Mouse (Mus musculus): ENCODE results near the gene Gm10553. TPM values are rescaled to one million over a fixed set of nuclear protein-coding genes. Genes with fewer than 3 reads are reported as not detected.
A peak's percentile ranks its signal among the peaks of the same experiment; 100 is the strongest.
"Not testable (repeated sequence)": the region's sequence is repeated elsewhere in the genome, so short reads cannot be mapped to it uniquely, and the experiment has no call there.

Gene Gm10553
- polyA plus RNA-seq, 1 experiment from 2014 or later = not detected

DNA sequence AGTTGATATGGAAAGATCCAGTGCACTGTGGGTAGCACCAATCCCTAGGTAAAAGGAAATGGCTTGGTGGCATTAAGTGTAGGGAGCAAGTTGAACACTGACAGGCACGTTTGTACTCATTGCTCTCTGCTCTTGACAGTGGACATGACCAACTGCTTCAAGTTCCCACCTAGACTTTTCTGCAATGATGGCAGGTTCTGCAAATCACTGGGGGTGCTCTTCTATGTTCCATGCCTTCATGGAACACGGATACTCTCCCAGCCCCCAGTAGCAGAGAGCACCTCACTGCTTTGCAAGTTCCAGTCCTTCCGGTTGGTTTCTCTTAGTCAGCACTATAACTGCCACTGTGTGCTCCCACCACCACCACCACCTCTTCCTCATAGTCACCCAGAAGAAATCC, 14.1 kb downstream of the Gm10553 start:
- H3K27me3 ChIP-seq (ENCODE audit: control insufficient read depth, insufficient read depth, low read length); H3K36me3 ChIP-seq (replicated peaks; ENCODE audit: control insufficient read depth, insufficient read depth, low read depth, low read length); H3K4me2 ChIP-seq (ENCODE audit: low read depth, low read length); DNase-seq (ENCODE audit: low spot score); H3K4me3 ChIP-seq (ENCODE audit: low read depth, low read length); H3K9me3 ChIP-seq (replicated peaks; ENCODE audit: control insufficient read depth, low read length); H3K27ac ChIP-seq (replicated peaks; ENCODE audit: low read depth, low read length); H3K4me1 ChIP-seq (ENCODE audit: control insufficient read depth, insufficient read depth, low read length); H3K9ac ChIP-seq (replicated peaks; ENCODE audit: low read length): not testable (repeated sequence)
- 75% methylated on average over 3 of the region's 3 CpGs for whole genome bisulfite sequencing
- ATAC-seq (replicated peaks; ENCODE audit: insufficient number of reproducible peaks, low FRiP score, low TSS enrichment, low read depth) = peak; percentile 62; the same call in 1 of the 2 replicates

DNA sequence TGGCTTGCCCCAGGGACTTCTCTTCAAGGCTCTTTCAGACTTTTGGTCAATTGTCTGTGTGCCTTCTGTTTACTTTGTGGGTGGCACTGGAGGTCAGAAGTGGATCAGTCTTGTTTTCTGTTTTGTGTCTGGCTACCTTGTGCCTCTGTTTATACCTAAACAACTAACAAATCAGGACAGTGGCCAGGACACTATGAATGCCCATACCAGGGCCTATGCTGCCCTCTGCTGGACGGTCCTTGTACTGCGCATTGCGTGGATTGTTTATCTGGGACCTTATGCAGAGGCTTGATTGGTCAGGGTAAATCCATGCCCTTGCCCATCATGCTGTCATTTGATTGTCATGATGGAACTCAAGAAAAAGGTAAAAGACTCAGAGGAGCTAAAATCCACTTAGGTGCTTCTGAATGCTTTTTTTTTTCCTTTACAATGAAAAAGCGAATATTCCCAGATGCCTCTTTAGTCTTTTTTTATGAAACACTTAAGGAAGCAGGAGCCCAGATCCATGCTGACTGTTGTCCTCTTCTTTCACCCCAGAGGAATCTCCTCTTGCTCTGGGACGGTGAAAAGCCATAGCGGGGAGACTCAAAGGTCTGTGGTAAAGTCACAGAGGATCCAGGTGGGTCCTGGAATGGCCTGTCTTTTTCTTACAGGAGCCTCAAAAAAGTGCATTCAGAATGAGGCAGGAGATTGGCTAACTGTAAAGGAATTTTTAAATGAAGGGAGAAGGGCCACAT, 14.9 kb downstream of the Gm10553 start:
- H3K4me2 ChIP-seq (ENCODE audit: low read depth, low read length); DNase-seq (ENCODE audit: low spot score); H3K4me3 ChIP-seq (ENCODE audit: low read depth, low read length); H3K4me1 ChIP-seq (ENCODE audit: control insufficient read depth, insufficient read depth, low read length); H3K9me3 ChIP-seq (replicated peaks; ENCODE audit: control insufficient read depth, low read length); ATAC-seq (replicated peaks; ENCODE audit: insufficient number of reproducible peaks, low FRiP score, low TSS enrichment, low read depth); H3K27ac ChIP-seq (replicated peaks; ENCODE audit: low read depth, low read length); H3K9ac ChIP-seq (replicated peaks; ENCODE audit: low read length); H3K36me3 ChIP-seq (replicated peaks; ENCODE audit: control insufficient read depth, insufficient read depth, low read depth, low read length); H3K27me3 ChIP-seq (ENCODE audit: control insufficient read depth, insufficient read depth, low read length): not testable (repeated sequence)
- 53% methylated on average over 6 of the region's 6 CpGs for WGBS

DNA sequence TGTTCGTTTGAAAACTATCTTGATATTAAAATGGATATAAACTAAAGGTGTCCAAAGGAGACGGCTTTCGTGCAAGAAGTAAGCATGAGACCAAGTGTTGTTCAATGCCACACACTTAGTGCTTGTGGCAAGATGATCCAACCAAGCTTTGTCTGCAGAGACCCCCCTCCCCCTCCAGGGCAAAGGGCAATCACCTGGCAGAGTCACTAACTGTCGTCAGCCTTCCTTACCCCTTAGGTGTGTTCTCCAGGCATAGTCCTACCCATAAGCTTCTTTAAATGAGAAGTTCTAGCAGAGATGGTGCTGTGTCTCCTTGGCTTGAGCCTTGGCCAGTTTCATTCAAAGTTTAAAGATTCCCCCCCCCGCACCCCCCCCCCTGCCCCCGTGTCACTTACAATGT, 17.6 kb downstream of the Gm10553 start:
- H3K27ac ChIP-seq (replicated peaks; ENCODE audit: low read depth, low read length); H3K9me3 ChIP-seq (replicated peaks; ENCODE audit: control insufficient read depth, low read length); H3K9ac ChIP-seq (replicated peaks; ENCODE audit: low read length); H3K27me3 ChIP-seq (ENCODE audit: control insufficient read depth, insufficient read depth, low read length); H3K4me1 ChIP-seq (ENCODE audit: control insufficient read depth, insufficient read depth, low read length); H3K4me3 ChIP-seq (ENCODE audit: low read depth, low read length); DNase-seq (ENCODE audit: low spot score); ATAC-seq (replicated peaks; ENCODE audit: insufficient number of reproducible peaks, low FRiP score, low TSS enrichment, low read depth); H3K36me3 ChIP-seq (replicated peaks; ENCODE audit: control insufficient read depth, insufficient read depth, low read depth, low read length); H3K4me2 ChIP-seq (ENCODE audit: low read depth, low read length): not testable (repeated sequence)
- 62% methylated on average over 4 of the region's 6 CpGs for WGBS

DNA sequence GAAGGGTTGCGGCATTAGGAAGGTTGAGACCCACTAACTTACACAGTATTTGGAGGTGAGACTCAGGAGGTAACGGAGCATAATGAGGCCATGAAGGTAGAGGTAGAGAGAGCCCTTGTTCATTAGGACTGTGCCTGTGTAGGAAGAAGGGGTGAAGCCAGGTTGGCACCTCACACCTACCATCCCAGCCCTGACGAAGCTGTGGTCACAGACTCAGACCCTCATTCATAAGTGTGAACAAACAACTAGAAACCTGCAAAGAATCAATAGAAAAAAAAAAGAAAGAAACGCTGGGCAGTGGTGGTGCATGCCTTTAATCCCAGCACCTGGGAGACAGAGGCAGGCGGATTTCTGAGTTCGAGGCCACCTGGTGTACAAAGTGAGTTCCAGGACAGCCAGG, 18.4 kb downstream of the Gm10553 start:
- ATAC-seq (replicated peaks; ENCODE audit: insufficient number of reproducible peaks, low FRiP score, low TSS enrichment, low read depth); H3K9ac ChIP-seq (replicated peaks; ENCODE audit: low read length); DNase-seq (ENCODE audit: low spot score); H3K9me3 ChIP-seq (replicated peaks; ENCODE audit: control insufficient read depth, low read length); H3K4me2 ChIP-seq (ENCODE audit: low read depth, low read length); H3K36me3 ChIP-seq (replicated peaks; ENCODE audit: control insufficient read depth, insufficient read depth, low read depth, low read length); H3K4me3 ChIP-seq (ENCODE audit: low read depth, low read length); H3K4me1 ChIP-seq (ENCODE audit: control insufficient read depth, insufficient read depth, low read length); H3K27ac ChIP-seq (replicated peaks; ENCODE audit: low read depth, low read length); H3K27me3 ChIP-seq (ENCODE audit: control insufficient read depth, insufficient read depth, low read length): not testable (repeated sequence)
- 68% methylated on average over 5 of the region's 6 CpGs for WGBS

DNA sequence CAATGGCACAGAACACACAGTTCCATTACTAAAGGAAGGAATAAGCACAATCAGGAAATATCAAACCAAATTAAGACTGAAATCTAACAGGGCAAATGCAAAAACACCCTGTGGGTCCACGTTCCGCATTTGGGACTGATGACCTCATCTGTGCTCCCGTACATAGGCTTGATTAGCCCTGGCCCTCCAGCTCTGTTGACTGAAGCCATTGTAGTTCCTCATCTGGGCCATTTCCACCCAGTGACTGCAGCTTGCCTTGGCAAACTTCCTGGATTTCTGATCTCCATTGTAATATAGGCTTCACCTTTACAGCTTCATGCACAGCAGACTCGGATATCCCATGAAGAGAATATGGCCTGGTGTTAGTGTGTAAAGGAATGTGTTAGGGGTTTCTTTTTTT, 21.9 kb downstream of the Gm10553 start:
- not testable (repeated sequence) for H3K4me1 ChIP-seq (ENCODE audit: control insufficient read depth, insufficient read depth, low read length); H3K27me3 ChIP-seq (ENCODE audit: control insufficient read depth, insufficient read depth, low read length); ATAC-seq (replicated peaks; ENCODE audit: insufficient number of reproducible peaks, low FRiP score, low TSS enrichment, low read depth); DNase-seq (ENCODE audit: low spot score); H3K9ac ChIP-seq (replicated peaks; ENCODE audit: low read length); H3K36me3 ChIP-seq (replicated peaks; ENCODE audit: control insufficient read depth, insufficient read depth, low read depth, low read length); H3K4me3 ChIP-seq (ENCODE audit: low read depth, low read length); H3K27ac ChIP-seq (replicated peaks; ENCODE audit: low read depth, low read length); H3K4me2 ChIP-seq (ENCODE audit: low read depth, low read length); H3K9me3 ChIP-seq (replicated peaks; ENCODE audit: control insufficient read depth, low read length)
- 90% methylated on average over 4 of the region's 4 CpGs for WGBS

DNA sequence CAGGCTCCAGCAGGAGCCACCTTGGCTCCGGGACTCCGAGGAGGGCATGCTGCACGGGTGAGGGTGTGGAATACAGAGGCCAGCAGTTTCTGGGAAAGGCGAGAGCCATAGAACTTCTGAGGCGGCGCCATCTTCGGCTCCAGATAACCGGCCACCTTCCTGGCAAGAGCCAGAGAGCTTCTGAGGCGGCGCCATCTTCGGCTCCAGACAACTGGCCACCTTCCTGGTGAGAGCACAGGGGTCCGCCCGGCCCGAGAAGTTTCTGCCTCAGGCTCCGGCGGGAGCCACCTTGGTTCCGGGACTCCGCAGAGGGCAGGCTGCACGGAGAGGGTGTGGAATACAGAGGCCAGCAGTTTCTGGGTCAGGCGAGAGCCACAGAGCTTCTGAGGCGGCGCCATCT, 33.7 kb downstream of the Gm10553 start:
- not testable (repeated sequence) for H3K4me3 ChIP-seq (ENCODE audit: low read depth, low read length); H3K9ac ChIP-seq (replicated peaks; ENCODE audit: low read length); H3K27ac ChIP-seq (replicated peaks; ENCODE audit: low read depth, low read length); H3K4me2 ChIP-seq (ENCODE audit: low read depth, low read length); H3K4me1 ChIP-seq (ENCODE audit: control insufficient read depth, insufficient read depth, low read length); DNase-seq (ENCODE audit: low spot score); ATAC-seq (replicated peaks; ENCODE audit: insufficient number of reproducible peaks, low FRiP score, low TSS enrichment, low read depth); H3K27me3 ChIP-seq (ENCODE audit: control insufficient read depth, insufficient read depth, low read length); H3K36me3 ChIP-seq (replicated peaks; ENCODE audit: control insufficient read depth, insufficient read depth, low read depth, low read length); H3K9me3 ChIP-seq (replicated peaks; ENCODE audit: control insufficient read depth, low read length)
- whole genome bisulfite sequencing = 93% methylated on average over 19 of the region's 22 CpGs

Other genes with a start within 250 kb of the Gm10553 start
- 0.29 and 0.31 TPM in 2 replicates for gene Slc16a14, start 165.0 kb upstream of the Gm10553 start, polyA plus RNA-seq (2014; fragmentation: Nextera tagmentation; extraction: Ambion mirVana)
- gene A530032D15Rik, start 9.7 kb downstream of the Gm10553 start, polyA plus RNA-seq (2014; fragmentation: Nextera tagmentation; extraction: Ambion mirVana) = not detected in 2 replicates
- not detected in 2 replicates for gene C130026I21Rik, start 170.4 kb downstream of the Gm10553 start, polyA plus RNA-seq (2014; fragmentation: Nextera tagmentation; extraction: Ambion mirVana)

All from embryonic facial prominence, embryonic 11.5 days (tissue).